Mouse (Mus musculus) ZHBTc4 (cell line): ENCODE measurements around the gene Lrrc61.

ENCODE experiments used
- DNase-seq: peaks from one replicate; pipeline ENCODE4 v3.0.0-alpha.2; 2011; ENCODE audit warnings: low read depth, low spot score

Gene Lrrc61

GRCm38 (mm10) chr6:48591871-48592270, 37.3 kb downstream of the Lrrc61 start:
- DNase-seq, result no peak

DNA sequence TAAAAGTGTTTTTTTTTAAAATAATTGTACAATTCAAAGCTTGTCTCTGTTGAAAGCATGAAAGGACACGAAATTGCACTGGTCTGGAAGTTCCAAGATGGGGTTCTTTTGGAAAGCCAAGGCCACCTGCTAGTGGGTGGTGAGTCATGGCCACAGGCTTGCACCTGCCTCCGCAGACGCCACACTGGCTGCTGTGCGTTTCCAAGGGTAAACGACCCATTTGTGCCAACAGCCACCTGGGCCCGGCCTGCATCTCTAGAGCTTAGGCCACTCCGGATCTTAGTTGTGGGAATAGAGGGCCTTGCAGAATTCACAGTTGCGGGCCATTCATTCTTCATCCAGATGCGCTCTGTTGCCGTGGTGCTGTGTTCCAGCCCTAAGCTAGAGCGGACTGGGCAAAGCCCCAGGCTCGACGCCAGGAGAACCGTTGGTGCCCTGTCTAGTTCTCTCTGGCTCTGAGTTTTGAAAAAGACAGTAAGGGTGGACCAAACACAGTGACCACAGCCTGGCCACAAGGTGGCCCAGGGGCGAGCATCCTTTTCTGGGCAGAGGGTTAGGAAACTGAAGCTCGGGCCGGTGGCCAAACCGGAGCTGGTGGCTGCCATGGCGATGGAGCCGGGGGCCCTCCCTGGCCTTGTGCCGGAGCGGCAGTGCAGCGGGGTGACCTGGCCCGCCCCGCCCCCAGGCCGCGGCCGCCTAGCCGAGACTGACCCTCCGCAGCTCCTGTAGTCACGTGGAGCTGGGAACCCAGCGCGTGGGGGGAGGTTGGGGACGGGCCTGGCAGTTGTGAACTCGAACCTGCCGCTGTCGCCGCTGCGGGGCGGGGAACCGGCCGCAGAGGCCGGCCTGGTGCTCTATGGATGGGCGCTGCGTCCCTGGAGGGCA, 38.8 kb downstream of the Lrrc61 start, which contains the start of the genes Repin1 and Gm44965:
Repin1 (plus strand) TSS at position 726 of the 885 bp plus-strand sequence.
Gm44965 (plus strand) TSS at position 784 of the 885 bp plus-strand sequence.
- peak; percentile 87 for DNase-seq

DNA sequence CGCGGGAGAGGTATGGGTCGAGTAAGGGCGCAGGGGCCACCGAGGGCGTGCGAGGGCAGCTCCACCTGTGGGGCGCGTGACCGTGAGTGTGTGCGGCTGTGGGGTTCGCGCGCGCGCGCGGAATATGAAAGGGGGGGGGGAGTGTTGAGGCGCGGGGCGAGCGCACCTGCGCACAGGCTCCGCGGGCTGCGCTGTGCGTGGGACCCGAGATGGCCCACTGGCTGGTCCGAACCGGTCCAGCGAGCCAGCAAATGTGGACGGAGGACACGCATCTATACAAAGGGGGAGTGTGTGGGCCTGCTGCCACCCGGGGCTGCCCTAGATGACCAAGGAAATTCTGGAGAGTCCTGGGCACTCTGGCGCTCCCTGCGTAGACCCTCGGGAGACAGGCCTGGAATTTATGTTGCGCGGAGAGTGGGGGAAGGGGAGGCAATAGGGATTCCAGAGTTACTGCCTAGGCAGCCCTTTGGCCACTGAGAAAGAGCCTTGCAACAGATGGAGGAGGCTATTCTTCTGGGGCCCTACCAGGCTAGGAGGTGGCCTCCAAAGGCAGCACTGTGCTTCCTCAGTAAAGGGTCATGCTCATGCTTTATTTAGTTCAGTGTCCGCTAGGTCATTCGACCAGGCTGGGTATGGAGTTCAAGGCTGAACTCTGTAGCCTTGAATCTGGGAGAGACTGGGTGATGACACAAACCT, 39.6 kb downstream of the Lrrc61 start:
- DNase-seq, result peak; percentile 62

- DNase-seq, result no peak
Measured at GRCm38 (mm10) chr6:48595278-48595677, 40.7 kb downstream of the Lrrc61 start.

- peak; percentile 55 for DNase-seq
Measured at GRCm38 (mm10) chr6:48596545-48597232, 42.1 kb downstream of the Lrrc61 start.

GRCm38 (mm10) chr6:48597233-48597625, 42.6 kb downstream of the Lrrc61 start:
- peak; percentile 66 for DNase-seq

DNA sequence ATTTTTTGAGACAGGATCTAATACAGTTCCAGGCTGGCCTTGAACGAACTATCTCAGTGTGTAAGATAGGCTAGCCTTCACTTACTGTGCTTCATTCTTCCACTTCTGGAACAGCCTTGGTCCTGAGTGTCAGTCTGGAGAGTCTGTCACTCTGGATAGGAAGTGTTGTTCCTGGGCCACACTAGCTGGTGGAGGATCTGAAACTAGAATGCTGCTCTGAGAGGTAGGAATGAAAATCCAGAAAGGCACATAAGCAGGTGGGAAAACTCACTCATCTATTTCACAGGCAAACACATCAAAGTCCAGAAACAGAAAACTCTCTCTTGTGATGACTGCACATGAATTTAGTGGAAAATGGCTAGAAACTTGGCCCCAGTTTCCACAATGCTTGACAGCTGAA, 46.0 kb downstream of the Lrrc61 start:
- no peak for DNase-seq

GRCm38 (mm10) chr6:48601271-48602079, 46.9 kb downstream of the Lrrc61 start, which contains the start of gene Zfp775:
TSS of gene Zfp775 (plus strand) at chr6:48602063.
- peak; percentile 92 for DNase-seq

DNA sequence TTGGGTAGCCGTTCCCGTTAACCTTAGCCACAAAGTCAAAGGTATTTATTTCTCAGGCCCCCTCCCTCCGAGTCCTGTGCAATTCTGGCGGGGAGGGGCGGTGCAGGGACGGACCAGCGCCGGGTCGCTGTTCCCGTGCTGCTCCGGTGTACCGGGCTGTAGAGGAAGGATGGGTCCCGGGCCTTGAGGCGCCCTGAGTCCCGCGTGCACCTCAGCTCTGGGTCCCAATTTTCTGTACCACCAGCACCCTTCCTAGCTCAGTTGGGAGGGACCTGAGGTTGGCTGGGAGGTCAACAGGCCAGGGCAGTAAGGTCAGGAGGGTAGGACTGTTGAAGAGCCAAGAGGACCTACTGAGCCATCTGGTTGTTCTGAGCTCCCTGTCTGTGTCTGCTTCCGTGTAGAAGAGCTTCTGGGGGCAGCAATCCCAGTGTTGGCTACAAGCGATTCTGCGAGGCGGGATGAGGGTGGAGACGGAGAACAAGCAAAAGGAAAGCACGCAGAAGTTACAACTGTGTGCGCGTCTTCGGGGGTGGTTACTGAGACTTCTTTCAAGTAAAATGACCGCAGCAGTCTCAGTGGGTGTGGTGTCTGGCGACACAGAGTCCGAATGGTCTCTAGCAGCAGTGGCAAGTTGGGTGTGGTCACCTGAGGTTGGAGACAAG, 47.6 kb downstream of the Lrrc61 start:
- peak; percentile 44 for DNase-seq

DNA sequence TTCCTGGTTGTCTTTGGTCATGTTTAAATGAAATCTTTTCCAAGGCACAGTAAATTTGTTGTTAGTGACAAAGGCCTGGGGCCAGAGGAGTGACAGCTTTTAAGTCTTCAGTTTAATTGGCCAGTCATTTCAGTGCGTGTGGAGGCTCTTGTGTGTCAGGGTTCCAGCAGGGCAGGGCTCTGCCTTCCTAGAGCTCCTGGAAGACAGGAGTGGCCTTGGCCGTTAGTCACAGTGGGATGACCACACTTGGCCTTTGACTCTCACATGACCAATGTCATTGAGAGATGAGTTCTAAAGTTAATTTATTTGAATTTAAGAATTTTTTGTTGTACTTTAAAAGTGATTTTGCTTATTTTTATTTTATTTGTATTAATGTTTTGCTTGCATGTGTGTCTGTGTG, 53.5 kb downstream of the Lrrc61 start:
- DNase-seq, result no peak

DNA sequence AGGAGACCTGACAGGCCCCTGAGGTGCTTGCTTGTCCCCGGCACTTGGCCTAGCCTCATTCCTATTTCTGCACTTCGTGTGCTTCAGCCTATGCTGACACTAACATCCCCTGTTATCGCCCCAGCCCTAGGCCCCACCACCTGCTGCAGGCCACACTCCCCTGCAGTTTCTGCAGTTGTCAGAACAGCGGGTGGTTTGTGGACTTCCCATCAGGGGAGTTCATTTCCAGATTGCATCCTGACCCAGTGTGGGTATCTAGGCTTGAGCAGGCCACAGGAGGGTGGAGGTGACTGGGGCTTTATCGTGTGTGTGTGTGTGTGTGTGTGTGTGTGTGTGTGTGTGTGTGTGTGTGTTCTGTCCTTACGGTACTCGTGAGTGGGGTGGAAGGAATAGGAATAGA, 54.9 kb downstream of the Lrrc61 start:
- no peak for DNase-seq

DNA sequence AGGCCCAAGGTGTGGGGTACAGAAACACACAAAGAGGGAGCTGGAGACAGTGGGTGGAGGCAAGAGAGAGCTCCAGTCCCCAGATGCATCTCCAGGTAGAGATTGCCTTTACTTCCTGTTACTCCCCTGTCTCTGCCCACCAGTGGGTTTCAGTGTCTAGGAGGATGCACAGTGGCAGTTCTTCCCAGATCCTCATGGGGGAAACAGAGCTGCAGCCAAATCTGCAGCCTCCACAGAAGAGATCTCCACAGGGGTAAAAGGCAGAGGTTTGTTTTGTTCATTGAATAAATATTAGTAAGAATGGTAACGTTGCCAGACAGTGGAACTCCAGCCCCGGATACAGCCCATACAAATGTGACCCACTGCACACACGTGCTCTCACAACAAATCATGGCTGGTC, 56.1 kb downstream of the Lrrc61 start:
- DNase-seq, result no peak

DNA sequence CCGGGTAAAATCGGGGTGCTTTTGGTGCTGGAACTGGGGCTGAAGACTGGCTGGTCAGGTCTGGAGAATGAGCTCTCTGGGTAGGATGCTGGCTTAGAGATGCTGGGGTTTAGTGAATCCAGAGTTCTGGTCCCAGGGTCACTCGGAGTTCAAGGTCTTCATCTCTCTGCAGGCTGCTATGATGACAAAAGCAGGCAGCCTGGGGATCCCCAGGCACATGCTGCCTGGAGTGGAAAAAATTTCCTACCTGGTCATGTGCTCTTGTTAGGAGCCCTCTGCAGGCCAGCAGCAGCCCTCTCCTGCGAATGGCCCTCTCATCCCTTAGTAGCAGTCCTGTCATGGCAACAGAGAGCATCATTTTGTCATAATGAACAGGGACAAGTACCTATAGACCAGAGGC, 58.9 kb downstream of the Lrrc61 start:
- no peak for DNase-seq

DNA sequence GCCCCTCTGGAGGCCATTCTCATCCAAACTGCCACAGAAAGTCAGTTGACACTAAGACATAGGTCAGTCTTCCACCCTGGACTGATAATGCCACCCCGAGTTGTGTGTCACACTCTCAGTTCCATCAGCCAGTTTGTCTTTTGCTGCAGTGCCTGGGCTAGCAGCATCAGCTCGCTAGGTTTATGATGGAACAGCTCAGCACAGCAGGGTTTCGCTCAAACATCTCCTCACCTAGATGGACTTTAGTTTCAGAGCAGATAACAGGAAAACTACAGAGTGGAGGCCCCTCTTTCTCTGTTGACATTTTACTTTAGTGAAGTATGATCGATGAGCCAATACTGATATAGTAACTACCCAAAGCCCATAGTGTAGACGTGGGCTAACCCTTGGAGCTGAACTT, 60.2 kb downstream of the Lrrc61 start:
- no peak for DNase-seq

DNA sequence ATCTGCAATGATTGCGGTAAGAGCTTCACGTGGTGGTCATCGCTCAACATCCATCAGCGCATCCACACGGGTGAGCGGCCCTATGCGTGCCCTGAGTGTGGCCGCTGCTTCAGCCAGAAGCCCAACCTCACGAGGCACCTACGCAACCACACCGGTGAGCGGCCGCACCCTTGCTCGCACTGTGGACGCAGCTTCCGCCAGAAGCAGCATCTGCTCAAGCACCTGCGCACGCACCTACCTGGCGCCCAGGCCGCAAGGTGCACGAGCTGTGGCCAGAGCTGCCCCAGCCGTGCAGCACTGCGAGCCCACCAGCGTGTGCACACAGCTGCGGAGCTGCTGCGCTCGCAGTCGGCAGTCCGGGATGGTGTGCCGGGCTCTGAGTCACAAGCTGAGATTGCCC, 65.4 kb downstream of the Lrrc61 start:
- peak; percentile 73 for DNase-seq
